Mouse (Mus musculus) CD8-positive naive resting alpha-beta T cell, adult 2 months (primary cell): ENCODE data around the gene Otx2.
"Not testable (repeated sequence)": the region's sequence is repeated elsewhere in the genome, so short reads cannot be mapped to it uniquely, and the experiment has no call there.

Experiments
- DNase-seq, 2 experiments: peaks; one replicate each; pipeline ENCODE4 v3.0.0; 2022; ENCODE audit warnings: low read depth in 2 of 2, low spot score in 2 of 2

The Otx2 gene

GRCm38 (mm10) chr14:48655073-48655791, 18.4 kb downstream of the Otx2 start:
- DNase-seq: no peak

GRCm38 (mm10) chr14:48654551-48655072, 19.0 kb downstream of the Otx2 start:
- no peak for DNase-seq

DNA sequence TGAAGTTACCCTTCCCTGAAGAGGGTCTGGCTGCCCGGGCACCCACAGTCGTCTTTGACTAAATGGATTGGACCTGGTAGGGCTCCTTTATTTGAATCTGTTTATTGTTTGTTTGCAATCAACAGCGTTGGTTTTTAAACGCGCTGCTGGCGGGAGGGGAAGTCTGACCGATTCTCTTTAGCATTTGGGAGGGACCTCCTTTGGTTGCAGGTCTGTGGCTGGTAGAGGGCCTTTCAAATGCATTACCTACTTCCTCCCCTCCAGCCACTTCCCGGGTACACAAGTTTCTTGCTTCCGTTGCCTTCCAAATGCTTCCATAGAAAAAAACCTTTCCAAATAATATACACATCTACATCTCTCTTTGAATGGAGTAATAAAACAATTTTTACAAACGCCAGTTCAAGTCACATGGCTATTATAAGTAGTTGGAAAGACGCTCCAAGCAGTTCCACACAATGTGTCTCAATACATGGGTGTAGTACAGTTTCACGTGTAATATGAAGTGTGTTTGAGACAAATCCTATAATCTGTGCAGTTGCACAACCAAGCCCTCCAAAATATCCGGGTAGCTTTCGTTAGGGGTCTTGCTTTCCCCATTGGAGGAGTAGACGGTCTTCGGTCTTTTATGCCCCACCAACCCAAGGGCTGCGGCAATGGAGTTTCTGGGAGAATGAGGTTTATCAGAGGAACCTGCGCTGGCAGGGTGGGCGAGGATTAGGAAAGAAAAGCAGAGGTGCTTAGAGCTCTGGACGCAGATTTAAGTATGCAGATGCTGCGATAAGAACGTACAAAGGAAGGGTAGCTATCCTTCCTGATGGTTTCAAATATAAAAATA, 19.7 kb downstream of the Otx2 start:
- no peak for DNase-seq

- DNase-seq: no peak
Measured at GRCm38 (mm10) chr14:48653081-48653480, 20.5 kb downstream of the Otx2 start.

DNA sequence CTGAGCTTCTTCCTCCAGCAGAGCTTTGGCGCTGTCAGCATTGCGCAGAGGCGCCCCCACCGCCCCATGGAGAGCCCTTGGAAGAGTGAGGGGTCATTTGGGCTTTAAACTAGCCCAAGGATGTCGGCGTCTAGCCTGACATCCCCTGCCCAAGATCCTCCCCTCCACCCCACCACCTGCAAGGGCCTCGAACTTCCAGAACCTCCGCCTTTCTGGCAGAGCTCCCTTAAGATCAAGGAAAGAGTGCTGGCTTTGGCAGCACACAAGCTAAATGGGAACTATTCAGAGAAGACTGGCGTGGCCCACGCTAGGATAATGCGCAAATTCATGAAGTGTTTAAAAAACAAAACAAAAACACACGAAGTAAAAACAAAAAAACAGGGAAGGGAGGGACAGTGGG, 21.4 kb downstream of the Otx2 start:
- DNase-seq: no peak

GRCm38 (mm10) chr14:48651471-48652211, 22.0 kb downstream of the Otx2 start:
- no peak for DNase-seq

GRCm38 (mm10) chr14:48641462-48642395, 31.9 kb downstream of the Otx2 start:
- DNase-seq: no peak

DNA sequence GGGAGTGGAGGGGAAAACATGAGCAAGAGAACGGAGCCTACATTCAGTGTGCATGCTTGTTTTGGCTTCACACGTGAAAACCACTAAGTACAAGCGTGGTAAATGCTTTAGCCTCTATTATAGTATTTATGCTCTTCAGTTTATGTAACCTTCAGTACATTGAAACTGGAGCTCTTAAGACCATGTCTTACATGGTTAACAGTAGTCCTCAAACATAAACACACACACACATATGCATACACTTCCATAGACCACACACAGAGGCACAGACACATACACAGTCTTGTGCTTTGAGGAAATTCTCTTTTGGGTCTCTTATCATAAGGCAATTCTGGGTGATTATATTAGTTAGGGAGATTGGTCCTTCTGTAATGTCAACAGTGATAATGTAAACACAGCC, 40.5 kb downstream of the Otx2 start:
- no peak for DNase-seq

DNA sequence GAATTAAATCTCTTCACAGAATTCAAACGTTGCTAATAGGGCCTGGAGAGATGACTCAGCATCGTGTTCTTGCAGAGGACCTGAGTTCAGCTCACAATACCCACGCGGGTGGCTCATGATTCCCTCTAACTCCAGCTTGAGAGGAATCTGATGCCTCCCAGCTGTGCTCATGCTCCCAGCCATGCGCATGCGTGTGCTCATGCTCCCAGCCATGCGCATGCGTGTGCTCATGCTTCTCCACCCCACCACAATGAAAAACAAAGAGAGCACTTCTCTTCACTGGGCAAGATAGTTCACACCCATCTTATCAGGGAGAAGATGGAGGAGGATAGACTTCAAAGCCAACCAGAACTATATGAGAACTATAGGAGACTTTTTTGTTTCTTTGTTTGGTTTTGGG, 41.3 kb downstream of the Otx2 start:
- DNase-seq: no peak

DNA sequence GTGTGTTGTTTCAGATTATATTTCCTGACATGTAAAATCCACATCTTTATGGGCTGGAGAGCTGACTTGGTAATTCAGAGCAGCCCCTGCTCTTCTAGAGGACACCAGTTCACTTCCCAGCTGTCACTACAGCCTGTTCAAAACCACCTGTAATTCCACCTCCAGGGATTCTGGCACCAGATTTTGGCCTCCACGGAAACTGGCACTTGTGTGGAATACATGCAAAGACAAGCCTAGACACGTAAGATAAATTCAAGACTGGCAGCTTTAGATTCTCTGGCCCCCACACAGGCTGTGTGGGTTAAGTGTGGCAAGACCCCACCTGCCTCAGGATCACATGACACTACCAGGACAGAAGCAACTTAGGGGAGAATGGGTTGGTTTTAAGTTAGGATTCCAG, 42.1 kb downstream of the Otx2 start:
- no peak for DNase-seq

GRCm38 (mm10) chr14:48629404-48629803, 44.2 kb downstream of the Otx2 start:
- DNase-seq: no peak

GRCm38 (mm10) chr14:48626271-48626670, 47.3 kb downstream of the Otx2 start:
- DNase-seq: no peak

DNA sequence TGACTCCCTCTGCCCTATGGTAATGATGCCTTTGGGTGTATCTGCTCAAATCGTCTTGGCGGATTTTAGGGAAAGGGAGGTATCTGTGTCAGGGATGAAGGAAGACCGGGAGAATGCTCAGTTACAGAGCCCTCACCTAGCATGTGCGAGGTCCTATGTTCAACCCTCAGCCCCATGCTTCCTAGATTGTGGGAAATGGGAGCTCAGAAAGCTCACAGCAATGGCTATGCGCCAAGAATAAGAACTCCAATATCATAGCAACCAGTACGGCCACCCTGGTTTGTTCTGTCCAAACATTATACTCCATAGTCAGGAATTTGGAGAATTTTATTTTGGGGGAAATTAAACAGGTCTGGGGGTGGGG, 48.3 kb downstream of the Otx2 start:
- DNase-seq: no peak

DNA sequence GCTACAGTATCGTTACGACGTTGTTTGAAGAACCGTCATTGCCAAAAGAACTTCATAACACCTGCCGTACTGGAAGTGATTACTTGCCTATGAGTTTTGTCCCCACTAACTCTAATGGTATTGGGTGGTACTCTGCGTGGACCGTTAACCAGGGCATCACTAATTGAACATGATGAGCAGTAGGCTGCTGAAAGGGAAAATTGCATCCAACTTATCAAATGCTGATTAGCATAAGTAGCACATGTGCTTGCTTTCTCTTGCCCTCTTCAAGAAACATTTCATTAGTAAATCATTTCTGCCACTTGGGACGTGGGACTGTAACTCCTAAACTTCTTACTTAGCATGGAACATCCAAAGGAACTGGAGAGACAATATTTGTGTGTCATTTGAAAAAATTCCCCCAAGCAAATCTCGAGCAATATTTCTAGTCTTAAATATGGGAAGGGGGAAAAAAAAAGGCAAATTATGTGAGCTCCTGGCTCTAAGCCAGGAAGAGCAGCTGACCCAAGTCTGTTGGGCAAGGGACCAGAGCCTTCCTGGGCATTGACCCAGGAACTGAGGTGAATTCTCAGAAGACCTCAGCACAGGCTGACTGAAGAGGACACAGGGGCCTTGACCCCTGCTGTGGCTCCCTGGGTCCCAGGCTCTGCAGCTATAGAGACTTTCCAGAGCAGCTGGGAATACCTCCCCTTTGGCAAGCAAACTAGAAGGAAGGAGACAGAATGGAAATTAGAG, 48.9 kb downstream of the Otx2 start:
- no peak for DNase-seq

DNA sequence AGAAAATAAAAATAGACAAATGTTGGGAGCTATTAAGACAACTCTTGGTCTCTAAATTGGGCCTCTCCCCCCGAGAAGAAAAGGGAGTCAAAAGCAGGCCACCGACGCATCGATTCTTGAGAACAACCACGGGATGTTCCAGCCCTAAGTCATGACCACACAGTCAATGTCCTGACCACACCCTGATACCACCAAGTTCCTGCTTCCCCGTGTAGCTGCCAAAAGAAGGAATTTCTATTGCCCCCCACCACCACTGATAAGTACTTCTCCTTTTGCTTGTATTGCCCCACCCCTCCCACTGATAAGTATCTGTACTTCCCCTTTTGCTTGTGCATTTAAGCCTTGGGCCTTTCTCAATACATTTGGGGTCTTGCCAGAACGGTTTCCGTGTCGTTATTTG, 50.9 kb downstream of the Otx2 start:
- not testable (repeated sequence) for DNase-seq

- DNase-seq: no peak
Measured at GRCm38 (mm10) chr14:48616361-48616760, 57.3 kb downstream of the Otx2 start.

DNA sequence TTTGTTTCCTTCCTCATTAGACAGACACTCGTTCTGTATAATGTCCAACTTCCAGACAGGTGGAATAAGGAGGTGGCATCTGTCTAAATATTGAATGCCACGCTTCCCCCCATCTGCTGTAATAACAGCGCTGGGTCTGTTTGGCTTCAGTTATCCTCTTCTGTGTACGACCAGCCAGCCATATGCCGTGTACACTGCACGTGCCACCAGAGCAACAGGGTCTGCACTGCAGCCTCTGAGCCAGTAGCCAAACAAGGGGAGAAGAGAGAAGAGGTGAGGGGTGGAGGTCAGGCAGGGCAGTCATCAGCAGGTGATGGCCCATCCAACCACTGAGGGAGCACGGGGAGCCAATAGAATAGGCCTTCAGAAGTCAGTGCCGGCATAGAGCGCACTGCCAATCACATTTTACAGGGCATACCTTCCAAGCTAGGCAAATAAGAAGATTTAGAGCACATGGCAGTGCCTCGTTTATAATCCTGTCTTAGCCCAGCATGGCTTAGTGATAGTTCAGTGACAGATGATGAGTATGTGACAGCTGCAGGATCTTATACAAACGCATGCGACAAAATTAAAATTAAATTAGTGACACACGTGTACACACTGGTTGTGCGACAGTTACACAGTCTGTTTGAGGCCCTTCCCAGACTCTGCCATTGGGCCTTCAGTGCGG, 64.8 kb downstream of the Otx2 start:
- no peak for DNase-seq
